Mouse (Mus musculus) neural tube, embryonic 12.5 days (tissue): ENCODE data around the gene Esrrb. TPM values are rescaled to one million over a fixed set of nuclear protein-coding genes. Genes with fewer than 3 reads are reported as not detected.

Experiments used
- ATAC-seq: fragments of 200-750 bp; cut with Nextera tagmentation; 2 replicates; pipeline ENCODE4 v1.8.0; 2017; ENCODE audit warnings: low read depth, mild to moderate bottlenecking, moderate TSS enrichment, moderate library complexity; ENCODE audit not compliant: low FRiP score
- H3K27ac ChIP-seq: fragments of 300-500 bp; sonication (generic); 2 replicates; pipeline ENCODE4 v1.5.1; 2016
- H3K27me3 ChIP-seq: fragments of 300-500 bp; sonication (generic); replicated peaks from 2 replicates; pipeline ENCODE4 v1.6.1; 2016; ENCODE audit warnings: mild to moderate bottlenecking
- H3K36me3 ChIP-seq: fragments of 300-500 bp; sonication (generic); 2 replicates; pipeline ENCODE4 v1.6.1; 2016; ENCODE audit warnings: mild to moderate bottlenecking
- H3K4me1 ChIP-seq: fragments of 300-500 bp; sonication (generic); 2 replicates; pipeline ENCODE4 v1.6.1; 2016
- H3K4me2 ChIP-seq: fragments of 300-500 bp; sonication (generic); replicated peaks from 2 replicates; pipeline ENCODE4 v1.6.1; 2016; ENCODE audit warnings: mild to moderate bottlenecking
- H3K4me3 ChIP-seq: fragments of 300-500 bp; sonication (generic); 2 replicates; pipeline ENCODE4 v1.5.1; 2016
- H3K9ac ChIP-seq: fragments of 300-500 bp; sonication (generic); 2 replicates; pipeline ENCODE4 v1.6.1; 2016; ENCODE audit warnings: mild to moderate bottlenecking
- H3K9me3 ChIP-seq: fragments of 300-500 bp; sonication (generic); 2 replicates; pipeline ENCODE4 v1.6.1; 2016; ENCODE audit warnings: mild to moderate bottlenecking
- WGBS: fragments of 180-500 bp; shearing (Covaris S2); methylation state at CpG from one replicate; pipeline ENCODE4 v1.1.7; 2016; 5-methylcytosine and 5-hydroxymethylcytosine counted together
- polyA plus RNA-seq: library from polyadenylated mRNA; unstranded; fragments of >200 nt; fragmentation: Nextera tagmentation; extraction: Ambion mirVana; gene quantifications from 2 replicates; pipeline ENCODE4 v1.2.1, GENCODE M21; 2016

Gene Esrrb
- polyA plus RNA-seq, 1 experiment from 2014 or later = 2.3 TPM

DNA sequence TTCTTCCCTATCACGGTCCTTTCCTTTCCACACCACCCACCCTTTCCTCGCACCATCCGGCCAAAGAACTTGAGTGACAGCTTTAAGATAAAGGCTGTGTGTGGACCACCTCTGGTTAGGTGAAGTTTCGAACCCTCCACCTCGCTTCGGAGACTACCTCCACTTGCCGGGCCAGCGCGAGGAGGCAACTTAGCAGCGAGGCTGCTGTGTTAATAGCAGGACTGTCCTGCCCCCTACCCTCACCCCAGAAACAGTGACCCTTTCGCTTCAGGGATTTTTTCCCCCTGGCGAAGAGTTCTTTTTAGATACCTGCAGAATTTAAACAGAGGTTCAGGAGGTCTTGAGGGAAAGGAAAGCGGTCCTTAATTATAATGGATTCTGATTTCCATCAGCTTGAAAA lies 62.2 kb downstream of the Esrrb start:
- peaks cover 24% of the 10 kb centered on the region for H3K4me1 ChIP-seq
- ATAC-seq = no peak
- no peak overlapping the region for H3K27ac ChIP-seq
- H3K27me3 ChIP-seq = peaks cover 76% of the 10 kb centered on the region
- 0 out of 2 replicates have a peak overlapping the region, but pooled peaks have one; percentile 78 for H3K4me2 ChIP-seq
- H3K4me3 ChIP-seq = peak overlapping the region; percentile 3
- no peaks in the 10 kb centered on the region for H3K36me3 ChIP-seq
- WGBS = 4% methylated on average over 13 of the region's 13 CpGs
- no peaks in the 10 kb centered on the region for H3K9me3 ChIP-seq
- H3K9ac ChIP-seq = no peak overlapping the region

DNA sequence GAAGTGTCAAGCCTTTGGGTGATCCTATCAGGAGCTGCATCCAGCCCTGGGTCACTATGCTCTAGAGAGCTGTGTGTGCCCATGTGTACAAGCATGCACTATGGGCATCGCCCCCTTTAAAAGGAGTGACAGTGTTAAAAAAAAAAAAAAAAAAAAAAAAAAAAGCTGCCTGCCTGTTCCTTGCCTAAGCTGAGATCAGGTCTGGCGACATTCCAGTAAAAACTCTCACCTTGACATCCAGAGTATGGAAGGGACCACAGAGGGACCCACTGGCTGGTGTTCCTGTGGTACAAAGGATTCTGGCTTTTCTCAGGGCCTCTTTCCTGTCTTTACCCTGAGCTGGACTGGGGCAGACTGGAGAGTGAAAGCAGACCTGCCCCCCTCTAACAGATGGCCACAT lies 66.7 kb downstream of the Esrrb start:
- peaks cover 34% of the 10 kb centered on the region for H3K27me3 ChIP-seq

DNA sequence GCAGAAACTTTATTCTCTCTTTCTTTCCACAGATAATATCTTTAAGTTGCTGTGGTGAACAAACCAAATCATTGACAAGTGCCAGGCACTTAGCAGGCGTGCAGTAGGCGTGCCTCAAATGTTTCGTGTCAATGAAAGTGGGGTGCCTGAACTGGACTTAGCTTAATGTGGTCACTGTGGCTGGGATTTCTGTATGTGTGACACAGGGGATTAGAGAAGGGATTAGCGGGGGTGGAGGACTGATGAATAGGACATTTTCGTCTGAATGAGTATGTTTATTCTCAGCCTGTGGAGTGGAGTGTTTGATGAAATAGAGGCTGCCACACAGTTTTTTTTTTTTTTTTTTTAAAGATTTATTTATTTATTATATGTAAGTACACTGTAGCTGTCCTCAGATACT lies 70.8 kb downstream of the Esrrb start:
- no peaks in the 10 kb centered on the region for H3K36me3 ChIP-seq

More for the DNA sequence above, 66.7 kb downstream of the Esrrb start:
- Histone ChIP-seq H3K36me3 (no peaks in the 10 kb centered on the region), H3K9me3 (no peaks in the 10 kb centered on the region), H3K4me2 (no peak overlapping the region), H3K4me3 (no peak overlapping the region), H3K27ac (no peak overlapping the region), H3K9ac (no peak overlapping the region), H3K4me1 (peaks cover 7% of the 10 kb centered on the region)
- ATAC-seq = no peak
- WGBS = 80% methylated on average over 2 of the region's 2 CpGs

DNA sequence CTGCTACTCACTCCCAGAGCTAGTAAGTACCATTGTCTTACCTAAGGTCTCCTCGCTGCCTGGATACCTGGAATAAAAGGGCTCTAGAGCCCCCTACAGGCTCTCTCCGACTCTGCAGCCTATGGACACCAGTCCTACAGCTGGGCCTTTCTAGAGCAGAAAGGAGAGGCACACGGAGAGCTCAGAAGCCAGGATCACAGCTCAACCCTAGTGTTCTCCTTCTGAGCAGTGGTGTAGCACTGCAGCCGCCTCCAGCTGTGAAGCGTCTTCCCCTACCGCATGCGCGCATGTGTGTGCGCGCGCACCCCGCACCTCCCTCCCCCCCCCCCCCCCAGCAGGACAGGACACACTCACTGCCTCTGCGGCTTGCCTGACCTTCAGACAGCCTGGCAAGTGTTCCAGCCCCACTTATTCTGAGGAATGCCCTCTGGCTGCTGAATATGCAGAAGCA lies 72.5 kb downstream of the Esrrb start:
- no peak overlapping the region for H3K27ac ChIP-seq
- H3K27me3 ChIP-seq = peaks cover 7% of the 10 kb centered on the region; the same call in 1 of the 2 replicates
- no peaks in the 10 kb centered on the region for H3K36me3 ChIP-seq
- 0 out of 2 replicates have a peak, but pooled peaks cover 4% of the 10 kb centered on the region for H3K4me1 ChIP-seq
- peak overlapping the region; percentile 55 for H3K4me2 ChIP-seq
- H3K9me3 ChIP-seq = no peaks in the 10 kb centered on the region
- 0 out of 2 replicates have a peak overlapping the region, but pooled peaks have one; percentile 29 for H3K9ac ChIP-seq
- peak; percentile 80 for ATAC-seq
- no peak overlapping the region for H3K4me3 ChIP-seq
- whole genome bisulfite sequencing = 1% methylated on average over 13 of the region's 13 CpGs

More for the DNA sequence above, 70.8 kb downstream of the Esrrb start:
- peaks cover 7% of the 10 kb centered on the region; the same call in 1 of the 2 replicates for H3K27me3 ChIP-seq
- H3K9me3 ChIP-seq = no peaks in the 10 kb centered on the region
- H3K4me3 ChIP-seq = no peak overlapping the region
- H3K4me1 ChIP-seq = 0 out of 2 replicates have a peak, but pooled peaks cover 8% of the 10 kb centered on the region
- 88% methylated on average over 5 of the region's 5 CpGs for WGBS
- no peak overlapping the region for H3K4me2 ChIP-seq
- ATAC-seq = no peak
- no peak overlapping the region for H3K9ac ChIP-seq
- no peak overlapping the region for H3K27ac ChIP-seq

DNA sequence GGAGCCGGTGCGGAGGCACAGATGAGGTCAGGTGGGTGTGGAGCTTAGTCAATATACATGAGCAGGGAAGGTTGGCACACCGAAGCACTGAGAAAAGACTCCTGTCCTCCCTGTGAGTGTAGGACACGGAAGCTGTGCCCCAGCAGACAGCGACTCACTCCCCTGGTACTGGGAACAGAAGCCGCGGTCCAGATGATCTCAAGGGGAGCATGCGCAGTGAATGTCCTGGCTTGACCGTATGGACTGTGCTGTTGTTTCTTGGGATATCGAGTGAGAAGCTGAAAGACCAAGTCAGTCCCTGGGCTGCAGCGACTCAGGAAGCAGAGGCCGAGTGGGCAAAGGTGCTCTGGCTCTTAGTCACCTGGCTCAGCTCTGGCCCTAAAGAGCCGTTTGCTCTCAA lies 74.7 kb downstream of the Esrrb start:
- Histone ChIP-seq H3K27me3 (0 out of 2 replicates have a peak, but pooled peaks cover 4% of the 10 kb centered on the region), H3K27ac (no peak overlapping the region), H3K4me1 (0 out of 2 replicates have a peak, but pooled peaks cover 4% of the 10 kb centered on the region), H3K9me3 (no peaks in the 10 kb centered on the region), H3K4me3 (no peak overlapping the region), H3K36me3 (no peaks in the 10 kb centered on the region), H3K4me2 (no peak overlapping the region), H3K9ac (no peak overlapping the region)
- WGBS = 89% methylated on average over 13 of the region's 13 CpGs
- ATAC-seq = no peak

DNA sequence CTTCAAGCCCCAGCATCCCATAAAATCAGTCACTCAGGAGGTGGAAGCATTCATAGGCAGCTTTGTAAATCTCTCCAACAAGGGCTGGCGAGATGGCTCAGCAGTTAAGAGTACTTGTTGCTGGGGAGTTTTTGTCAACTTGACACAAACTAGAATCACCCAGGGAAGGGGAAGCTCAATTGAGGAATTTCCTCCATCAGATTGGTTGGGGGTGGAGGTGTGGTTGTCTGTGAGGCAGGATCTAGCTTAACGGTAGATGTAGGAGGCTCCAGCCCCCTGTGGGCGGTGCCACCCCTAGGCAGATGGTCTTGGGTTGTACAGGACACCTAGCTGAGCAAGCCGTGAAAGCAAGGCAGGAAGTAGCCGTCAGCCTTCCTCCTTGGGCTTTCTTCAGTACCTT lies 89.9 kb downstream of the Esrrb start:
- no peak for ATAC-seq
- Histone ChIP-seq H3K9ac (no peak overlapping the region), H3K4me1 (no peaks in the 10 kb centered on the region), H3K9me3 (no peaks in the 10 kb centered on the region), H3K4me2 (no peak overlapping the region), H3K27ac (no peak overlapping the region), H3K27me3 (no peaks in the 10 kb centered on the region), H3K36me3 (no peaks in the 10 kb centered on the region), H3K4me3 (no peak overlapping the region)
- 91% methylated on average over 5 of the region's 5 CpGs for WGBS

DNA sequence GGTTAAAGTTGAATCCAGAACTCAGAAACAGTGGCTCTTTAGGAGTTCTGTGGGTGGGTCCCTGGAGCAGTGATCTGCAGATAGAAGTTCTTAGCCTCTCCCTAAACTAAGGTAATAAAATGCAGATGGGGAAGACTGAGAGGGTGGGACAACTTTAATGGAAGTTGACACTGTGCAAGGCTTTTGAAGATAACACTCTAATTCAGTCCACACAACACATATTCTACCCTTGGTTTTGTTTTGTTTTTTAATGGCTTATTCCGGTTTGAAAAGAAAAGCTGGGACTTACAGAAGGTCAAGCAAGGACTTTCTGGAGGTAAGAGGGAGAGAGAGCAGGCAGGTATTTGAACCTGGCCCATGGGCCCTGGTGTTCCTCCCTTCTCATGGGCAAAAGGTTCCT lies 94.1 kb downstream of the Esrrb start:
- no peaks in the 10 kb centered on the region for H3K36me3 ChIP-seq
- H3K9me3 ChIP-seq = no peaks in the 10 kb centered on the region
- H3K4me2 ChIP-seq = no peak overlapping the region
- H3K27me3 ChIP-seq = no peaks in the 10 kb centered on the region
- H3K9ac ChIP-seq = no peak overlapping the region
- H3K4me3 ChIP-seq = no peak overlapping the region
- H3K4me1 ChIP-seq = no peaks in the 10 kb centered on the region
- ATAC-seq = no peak
- WGBS = 90% methylated on average over 1 of the region's 1 CpGs
- H3K27ac ChIP-seq = no peak overlapping the region

DNA sequence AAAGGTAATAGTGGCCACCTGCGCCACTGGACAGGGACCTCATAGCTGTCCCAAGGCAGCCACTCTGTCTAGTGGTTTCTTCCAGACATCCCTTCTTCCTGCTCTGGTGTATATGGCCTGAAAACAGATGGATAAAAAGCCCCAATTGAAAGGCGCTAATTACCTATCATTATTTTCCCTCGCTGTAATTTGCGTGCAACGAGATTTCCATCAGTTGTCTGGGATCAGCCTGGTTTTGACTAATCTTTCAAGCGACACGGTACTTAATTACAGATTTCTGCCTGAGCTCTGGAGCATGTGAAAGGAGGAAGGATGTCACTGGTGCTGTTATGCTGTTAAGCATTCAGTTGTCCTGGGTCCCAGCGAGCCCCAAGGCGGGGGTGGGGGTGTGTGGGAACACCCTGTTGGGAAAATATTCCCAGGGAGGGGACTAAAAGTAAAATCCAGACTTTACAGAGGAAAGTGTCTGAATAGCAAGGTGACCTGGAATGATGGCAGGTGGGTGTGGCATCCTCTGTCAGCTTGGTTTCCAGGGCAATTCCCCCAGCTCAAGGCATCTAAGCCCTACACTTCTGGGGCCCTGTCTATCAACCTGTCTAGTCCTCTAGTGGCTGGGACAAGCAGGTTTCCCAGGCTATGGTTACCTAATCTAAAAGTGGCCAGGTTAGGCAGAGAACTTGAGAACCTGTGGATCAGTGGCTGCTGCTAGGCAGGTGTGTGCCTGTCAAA lies 102.0 kb downstream of the Esrrb start:
- Histone ChIP-seq H3K36me3 (no peaks in the 10 kb centered on the region), H3K9me3 (no peaks in the 10 kb centered on the region), H3K27ac (no peak overlapping the region), H3K4me1 (no peaks in the 10 kb centered on the region), H3K4me3 (no peak overlapping the region), H3K9ac (no peak overlapping the region), H3K4me2 (no peak overlapping the region), H3K27me3 (no peaks in the 10 kb centered on the region)
- ATAC-seq = no peak
- 68% methylated on average over 9 of the region's 9 CpGs for WGBS

DNA sequence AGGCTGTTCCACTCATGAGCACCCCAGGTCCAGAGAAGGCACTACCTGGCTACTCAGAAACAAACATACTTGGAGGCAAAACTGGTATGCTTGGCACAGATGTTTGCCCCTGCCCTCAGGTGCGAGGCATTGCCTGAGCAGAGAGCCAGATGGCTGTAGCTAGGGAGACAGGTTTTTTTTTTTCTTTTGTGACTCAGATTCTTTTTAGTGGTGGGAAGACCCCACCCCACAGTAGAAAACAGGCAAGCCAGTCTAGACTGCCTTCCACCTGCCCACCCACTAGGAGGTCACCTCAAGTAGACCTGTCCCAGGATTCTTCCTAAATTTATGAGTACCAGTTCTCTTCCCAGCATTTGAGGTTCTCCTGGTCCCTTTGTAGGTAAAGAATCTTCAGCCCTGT lies 103.5 kb downstream of the Esrrb start:
- 90% methylated on average over 1 of the region's 1 CpGs for WGBS
- no peak overlapping the region for H3K4me2 ChIP-seq
- H3K9me3 ChIP-seq = no peaks in the 10 kb centered on the region
- ATAC-seq = no peak
- H3K4me3 ChIP-seq = no peak overlapping the region
- no peaks in the 10 kb centered on the region for H3K27me3 ChIP-seq
- no peak overlapping the region for H3K27ac ChIP-seq
- no peaks in the 10 kb centered on the region for H3K36me3 ChIP-seq
- no peaks in the 10 kb centered on the region for H3K4me1 ChIP-seq
- no peak overlapping the region for H3K9ac ChIP-seq

DNA sequence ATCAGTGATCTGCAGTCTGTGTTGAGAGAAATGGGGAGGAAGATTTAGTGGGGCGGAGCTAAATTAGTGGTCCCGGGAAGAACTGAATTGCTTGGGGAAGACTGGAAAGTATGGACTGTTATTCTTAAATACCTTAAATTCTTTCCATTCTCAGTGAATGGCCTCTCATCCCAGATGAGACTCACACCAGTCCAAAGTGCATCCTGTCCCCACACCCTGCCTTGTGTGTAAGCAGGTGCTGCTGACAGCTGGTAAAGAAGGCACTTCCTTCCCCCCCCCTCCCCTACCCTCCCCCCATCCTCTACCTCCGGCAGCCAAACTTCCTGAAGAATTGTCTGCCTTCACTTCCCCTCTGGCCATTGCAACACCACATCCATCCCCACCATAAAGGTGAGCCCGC lies 105.3 kb downstream of the Esrrb start:
- ATAC-seq = no peak
- no peaks in the 10 kb centered on the region for H3K4me1 ChIP-seq
- H3K27me3 ChIP-seq = no peaks in the 10 kb centered on the region
- H3K9me3 ChIP-seq = no peaks in the 10 kb centered on the region
- 60% methylated on average over 4 of the region's 4 CpGs for WGBS
- H3K4me3 ChIP-seq = no peak overlapping the region
- no peak overlapping the region for H3K27ac ChIP-seq
- no peak overlapping the region for H3K9ac ChIP-seq
- no peak overlapping the region for H3K4me2 ChIP-seq
- H3K36me3 ChIP-seq = no peaks in the 10 kb centered on the region

DNA sequence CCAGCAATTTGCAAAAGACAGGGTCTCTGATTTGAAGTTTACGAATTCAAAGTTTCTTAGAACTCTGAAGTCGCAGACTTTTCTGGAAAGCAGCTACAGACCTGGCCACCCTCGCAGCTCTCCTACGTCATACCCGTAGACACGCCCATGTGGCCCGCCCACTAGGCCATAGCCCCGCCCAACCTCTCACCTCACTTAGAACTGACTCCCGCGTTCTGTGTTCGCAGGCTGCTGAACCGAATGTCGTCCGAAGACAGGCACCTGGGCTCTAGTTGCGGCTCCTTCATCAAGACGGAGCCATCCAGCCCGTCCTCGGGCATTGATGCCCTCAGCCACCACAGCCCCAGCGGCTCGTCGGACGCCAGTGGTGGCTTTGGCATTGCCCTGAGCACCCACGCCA lies 109.0 kb downstream of the Esrrb start:
- no peak overlapping the region for H3K4me3 ChIP-seq
- no peaks in the 10 kb centered on the region for H3K36me3 ChIP-seq
- H3K27ac ChIP-seq = no peak overlapping the region
- H3K4me2 ChIP-seq = no peak overlapping the region
- no peak overlapping the region for H3K9ac ChIP-seq
- no peak for ATAC-seq
- no peaks in the 10 kb centered on the region for H3K27me3 ChIP-seq
- H3K4me1 ChIP-seq = no peaks in the 10 kb centered on the region
- 59% methylated on average over 23 of the region's 23 CpGs for WGBS
- H3K9me3 ChIP-seq = no peaks in the 10 kb centered on the region

DNA sequence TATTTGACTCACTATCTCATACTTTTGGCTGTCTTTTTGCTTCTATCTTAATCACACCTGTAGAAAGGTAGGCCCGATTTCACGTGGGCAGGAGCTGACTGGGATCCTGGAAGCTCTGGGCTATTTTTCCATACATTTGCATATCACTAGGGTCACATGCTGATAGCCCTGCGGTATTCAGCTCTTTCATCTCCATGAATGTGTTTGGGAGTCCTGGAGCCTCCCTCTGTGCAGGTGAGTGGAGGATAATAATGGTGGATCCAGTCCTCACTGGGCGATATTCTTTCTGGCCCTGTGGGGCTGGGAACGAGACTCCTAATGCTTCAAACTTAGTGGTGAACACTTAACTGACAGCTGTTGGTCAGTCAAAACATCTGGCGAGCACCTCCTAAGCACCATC lies 110.0 kb downstream of the Esrrb start:
- 54% methylated on average over 6 of the region's 6 CpGs for WGBS
- Histone ChIP-seq H3K9ac (no peak overlapping the region), H3K9me3 (no peaks in the 10 kb centered on the region), H3K4me1 (no peaks in the 10 kb centered on the region), H3K36me3 (no peaks in the 10 kb centered on the region), H3K4me3 (no peak overlapping the region), H3K27me3 (no peaks in the 10 kb centered on the region), H3K4me2 (no peak overlapping the region), H3K27ac (no peak overlapping the region)
- no peak for ATAC-seq

DNA sequence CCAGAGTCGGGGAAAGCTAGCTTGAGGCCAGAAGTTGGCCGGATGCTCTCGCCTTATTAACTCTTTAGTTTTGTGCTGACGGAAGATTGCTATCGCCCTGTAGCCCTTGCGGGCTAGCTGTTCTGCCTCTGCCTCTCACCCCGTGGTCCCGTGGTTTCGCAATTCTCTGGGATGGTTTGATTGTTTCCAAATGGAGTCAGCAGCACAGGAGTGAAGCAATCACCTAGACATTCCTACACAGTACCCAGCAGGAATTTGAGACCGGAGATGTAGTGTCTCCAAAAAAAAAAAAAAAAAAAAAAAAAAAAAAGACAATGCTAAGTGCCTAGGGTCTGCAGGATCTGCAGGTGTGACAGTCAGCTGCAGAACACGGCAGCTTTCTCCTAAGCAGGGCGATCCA lies 112.7 kb downstream of the Esrrb start:
- H3K4me2 ChIP-seq = no peak overlapping the region
- no peaks in the 10 kb centered on the region for H3K4me1 ChIP-seq
- no peak overlapping the region for H3K27ac ChIP-seq
- H3K27me3 ChIP-seq = no peaks in the 10 kb centered on the region
- no peak for ATAC-seq
- no peaks in the 10 kb centered on the region for H3K36me3 ChIP-seq
- H3K4me3 ChIP-seq = no peak overlapping the region
- H3K9ac ChIP-seq = no peak overlapping the region
- H3K9me3 ChIP-seq = no peaks in the 10 kb centered on the region
- 74% methylated on average over 12 of the region's 12 CpGs for WGBS
